Mouse (Mus musculus) cerebellum, postnatal 36 days (tissue): ENCODE results near the gene Ubl3.

Source experiments
- DNase-seq, 2 experiments: peaks; one replicate each; pipeline ENCODE4 v3.0.0; 2021 to 2022; ENCODE audit warnings: mixed read lengths in 2 of 2

Gene Ubl3

DNA sequence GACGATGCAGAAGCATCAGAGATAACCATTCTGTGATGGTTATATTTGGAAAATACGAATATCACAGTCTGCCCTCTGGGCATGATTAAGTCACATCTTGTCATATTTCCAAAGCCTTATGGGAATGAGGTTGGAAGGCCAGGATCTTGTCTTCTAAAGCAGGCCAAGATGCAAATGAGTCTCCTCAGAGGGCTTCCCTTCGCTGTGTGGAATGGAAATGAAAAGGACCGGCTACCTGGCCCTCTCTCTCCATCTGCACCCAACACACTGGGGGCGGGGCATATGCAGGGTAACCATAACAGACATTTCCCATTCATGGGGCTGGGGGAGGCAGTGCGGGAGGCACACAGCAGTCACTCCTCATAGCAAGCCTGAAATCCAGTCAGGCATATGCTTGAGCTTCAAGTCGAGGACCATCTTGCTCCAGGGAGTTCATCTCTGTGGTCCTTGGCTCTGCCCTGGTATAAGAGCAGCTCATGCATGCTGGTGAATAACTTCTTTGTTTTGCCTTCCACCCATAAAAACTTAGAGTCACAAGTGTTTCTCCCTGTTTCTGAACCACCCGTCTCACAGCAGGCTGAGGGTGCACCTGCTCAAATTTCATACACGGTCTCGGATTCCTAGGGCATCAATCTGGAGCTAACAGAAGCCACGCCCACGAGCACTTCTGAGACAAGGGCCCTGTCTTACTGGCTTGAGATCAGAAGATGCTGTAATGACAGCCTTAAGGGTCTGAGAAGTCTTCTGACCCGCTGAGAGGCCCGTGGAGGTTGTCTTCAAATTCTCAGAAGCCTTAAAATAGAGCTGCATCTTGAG, 83.8 kb downstream of the Ubl3 start:
- DNase-seq: no peak

DNA sequence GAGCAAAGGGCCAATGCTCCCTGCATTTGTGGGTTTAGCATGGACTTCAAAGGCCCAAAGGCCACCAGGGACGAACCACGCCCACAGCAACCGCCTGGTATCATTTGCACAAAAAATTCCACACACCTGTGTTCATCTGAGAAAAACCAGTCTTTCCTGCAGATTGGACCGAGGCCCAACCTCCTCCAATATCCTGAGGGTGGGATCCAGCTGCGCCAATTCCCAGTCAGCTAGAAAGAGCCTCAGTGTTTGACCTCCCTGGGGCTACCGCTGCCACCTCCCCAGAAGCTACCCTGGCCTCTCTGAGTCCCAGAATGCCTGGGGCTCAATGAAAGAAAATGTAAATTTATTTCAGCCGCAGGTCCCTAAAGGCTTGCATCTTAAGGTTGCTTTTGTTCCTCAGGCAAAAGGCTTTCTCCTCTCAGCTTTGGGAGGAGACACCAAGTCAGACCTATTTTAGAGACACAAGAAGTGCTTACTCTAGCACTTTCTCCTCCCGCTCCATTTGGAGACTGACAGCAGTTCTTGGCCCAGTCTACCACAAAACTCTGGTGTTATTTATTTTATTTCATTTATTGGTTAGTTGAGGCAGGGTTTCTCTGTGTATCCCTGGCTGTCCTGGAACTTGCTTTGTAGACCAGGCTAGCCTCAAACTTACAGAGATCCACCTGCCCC, 85.5 kb downstream of the Ubl3 start:
- DNase-seq: no peak

DNA sequence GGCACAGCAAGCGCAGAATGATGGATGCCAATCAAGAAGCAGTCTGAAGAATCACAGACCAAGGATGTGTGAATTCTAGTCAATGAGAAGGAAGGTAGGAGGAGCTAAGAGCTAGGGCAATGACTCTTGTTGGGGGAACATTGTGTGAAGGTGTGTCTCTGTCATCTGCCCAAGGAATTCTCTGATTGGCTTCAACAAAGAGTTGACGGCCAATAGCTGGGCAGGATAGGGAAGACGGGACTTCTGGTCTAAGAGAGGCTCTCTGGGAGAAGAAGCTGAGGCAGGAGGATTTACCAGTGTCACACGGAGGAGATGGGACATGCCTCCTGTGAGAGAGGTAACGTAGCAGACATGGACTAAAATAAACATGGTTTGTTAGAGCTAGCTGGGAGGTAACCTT, 86.5 kb downstream of the Ubl3 start:
- no peak for DNase-seq

DNA sequence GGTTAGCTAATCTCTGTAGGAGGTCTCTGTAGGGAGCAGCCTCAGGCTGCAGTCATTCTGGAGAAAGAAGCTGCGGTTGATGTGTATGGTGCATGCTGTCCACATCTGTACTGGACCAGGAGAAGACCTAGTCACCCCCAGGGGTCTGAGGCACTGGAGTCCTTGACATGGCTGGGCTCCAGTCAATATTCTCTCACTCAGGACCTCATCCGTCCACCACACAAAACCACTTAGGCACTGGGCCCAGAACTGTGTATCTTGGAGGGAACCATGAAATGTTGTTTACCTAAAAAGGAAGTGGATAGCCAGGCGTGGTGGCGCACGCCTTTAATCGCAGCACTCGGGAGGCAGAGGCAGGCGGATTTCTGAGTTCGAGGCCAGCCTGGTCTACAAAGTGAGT, 87.5 kb downstream of the Ubl3 start:
- DNase-seq: no peak

DNA sequence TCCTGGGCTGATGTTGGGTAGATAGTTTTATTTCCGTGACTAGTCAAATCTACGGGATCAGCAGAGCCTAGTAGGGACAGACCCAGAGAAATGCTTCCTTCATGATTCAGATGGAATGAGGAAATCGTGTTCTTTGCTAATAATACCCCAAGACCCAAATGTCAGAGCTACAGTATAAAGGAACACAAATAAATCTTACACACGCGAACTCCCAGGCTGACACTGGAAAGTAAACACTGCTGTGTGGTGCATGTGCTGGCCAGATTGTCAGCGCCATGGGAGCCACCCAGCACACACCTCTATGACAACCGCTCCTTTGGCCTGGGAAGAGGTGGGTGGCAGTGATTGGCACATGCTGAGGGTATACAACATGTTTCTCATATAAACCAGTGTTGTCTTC, 88.1 kb downstream of the Ubl3 start:
- DNase-seq: no peak

DNA sequence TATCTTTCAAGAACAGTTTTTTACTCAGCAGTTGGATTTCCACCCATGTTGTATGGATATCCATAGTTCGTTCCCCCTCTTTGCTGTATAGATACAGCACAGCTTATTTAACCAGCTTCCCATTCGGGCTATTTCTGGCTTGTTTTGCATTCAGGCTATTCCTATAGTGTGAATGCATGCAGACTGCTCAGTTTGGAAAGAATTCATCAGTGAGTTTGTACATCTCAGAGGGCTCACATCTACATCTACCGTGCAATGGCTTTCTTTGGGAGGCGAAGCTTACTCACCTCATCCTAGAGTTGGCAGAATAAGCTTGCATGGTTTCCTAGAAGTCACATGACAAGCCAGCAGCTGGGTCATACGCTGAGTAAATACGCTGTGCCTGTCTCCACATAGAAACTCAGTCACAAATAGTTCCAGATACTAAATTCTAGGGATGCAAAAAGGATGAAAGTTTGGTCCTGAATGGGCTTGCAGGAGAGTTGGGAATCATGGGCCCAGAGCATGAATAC, 88.8 kb downstream of the Ubl3 start:
- no peak for DNase-seq
